Mouse (Mus musculus): ENCODE data around the gene Lce1f.

Gene Lce1f

GRCm38 (mm10) chr3:92720250-92720649 is at the start of gene Lce1f:
Gene Lce1f, minus strand, starts transcription at chr3:92720350.
- no peak for DNase-seq

- DNase-seq: no peak
These were observed 44.8 kb upstream of the Lce1f start, which contains the start of gene Lce1h for GRCm38 (mm10) chr3:92764965-92765364. Gene Lce1h, minus strand, starts transcription at chr3:92765065.

- DNase-seq: no peak
These were observed 33.0 kb upstream of the Lce1f start for GRCm38 (mm10) chr3:92753197-92753596.

- no peak for DNase-seq
These were observed 32.1 kb upstream of the Lce1f start, which contains the start of gene Lce1g for GRCm38 (mm10) chr3:92752238-92752637. Gene Lce1g, minus strand, starts transcription at chr3:92752338.

GRCm38 (mm10) chr3:92738996-92739395 is 18.8 kb upstream of the Lce1f start, which contains the start of gene Gm38119:
Gene Gm38119, minus strand, starts transcription at chr3:92739096.
- no peak for DNase-seq

- DNase-seq: no peak
These were observed 2.5 kb upstream of the Lce1f start for GRCm38 (mm10) chr3:92722631-92723030.

- no peak for DNase-seq
These were observed 5.0 kb downstream of the Lce1f start for GRCm38 (mm10) chr3:92715122-92715521.

GRCm38 (mm10) chr3:92708974-92709373 is 11.2 kb downstream of the Lce1f start, which contains the start of gene Lce1e:
Gene Lce1e, minus strand, starts transcription at chr3:92709074.
- no peak for DNase-seq

- DNase-seq: no peak
These were observed 25.5 kb downstream of the Lce1f start for GRCm38 (mm10) chr3:92694613-92695012.

GRCm38 (mm10) chr3:92691688-92692087 is 28.5 kb downstream of the Lce1f start:
- no peak for DNase-seq

GRCm38 (mm10) chr3:92689154-92689553 is 31.0 kb downstream of the Lce1f start:
- peak; percentile 34 for DNase-seq

GRCm38 (mm10) chr3:92687110-92687509 is 33.0 kb downstream of the Lce1f start, which contains the start of gene Lce1d:
Gene Lce1d, minus strand, starts transcription at chr3:92687210.
- DNase-seq: no peak

GRCm38 (mm10) chr3:92678947-92679346 is 41.2 kb downstream of the Lce1f start, which contains the start of gene Lce1c:
Gene Lce1c, plus strand, starts transcription at chr3:92679247.
- no peak for DNase-seq

- no peak for DNase-seq
These were observed 49.9 kb downstream of the Lce1f start, which contains the start of gene Lce1a2 for GRCm38 (mm10) chr3:92670215-92670614. Gene Lce1a2, minus strand, starts transcription at chr3:92670315.
